Mouse (Mus musculus) MEL (cell line): Measurements from ENCODE around the gene Gabrb3.

Experiments used
- CHD1 ChIP-seq: IDR thresholded peaks from 2 replicates; pipeline ENCODE4 v1.6.1; 2012; ENCODE audit warnings: low read depth, mild to moderate bottlenecking, inconsistent platforms, low read length, improper control_type of control experiment
- CTCF ChIP-seq, 3 experiments: IDR thresholded peaks in 2 of 3; conservative IDR thresholded peaks in 1 of 3; 2 replicates each; pipeline ENCODE4 v1.5.1; 2011 to 2012; ENCODE audit warnings: low read length in 3 of 3, low read depth in 2 of 3, mild to moderate bottlenecking in 2 of 3, improper control_type of control experiment in 1 of 3, inconsistent platforms in 1 of 3, mixed read lengths in 1 of 3, moderate library complexity in 1 of 3; ENCODE audit not compliant: control insufficient read depth in 1 of 3, insufficient read depth in 1 of 3, poor library complexity in 1 of 3, severe bottlenecking in 1 of 3
- EP300 ChIP-seq, 2 experiments: IDR thresholded peaks; 2 replicates each; pipeline ENCODE4 v1.6.1; 2011; ENCODE audit warnings: improper control_type of control experiment in 2 of 2, low read length in 2 of 2, low read depth in 1 of 2, mild to moderate bottlenecking in 1 of 2
- HCFC1 ChIP-seq: IDR thresholded peaks from 2 replicates; pipeline ENCODE4 v1.6.1; 2012; ENCODE audit warnings: low read depth, mild to moderate bottlenecking, inconsistent platforms, low read length, improper control_type of control experiment, moderate library complexity
- KAT2A ChIP-seq: conservative IDR thresholded peaks from 2 replicates; pipeline ENCODE4 v1.6.1; 2012; ENCODE audit warnings: low read depth, low read length, improper control_type of control experiment, inconsistent platforms
- MAFK ChIP-seq: IDR thresholded peaks from 2 replicates; pipeline ENCODE4 v1.6.1; 2011; ENCODE audit warnings: low read depth, mild to moderate bottlenecking, low read length, improper control_type of control experiment, borderline replicate concordance
- MAX ChIP-seq: IDR thresholded peaks from 2 replicates; pipeline ENCODE4 v1.6.1; 2011; ENCODE audit warnings: low read length, improper control_type of control experiment
- POLR2A ChIP-seq, 2 experiments: IDR thresholded peaks; 2 replicates each; pipeline ENCODE4 v1.6.1; 2011 to 2012; ENCODE audit warnings: low read length in 2 of 2, mild to moderate bottlenecking in 2 of 2, control low read depth in 1 of 2, improper control_type of control experiment in 1 of 2, low read depth in 1 of 2, moderate library complexity in 1 of 2; ENCODE audit not compliant: control insufficient read depth in 1 of 2, insufficient read depth in 1 of 2, poor library complexity in 1 of 2
- POLR2AphosphoS2 ChIP-seq: IDR thresholded peaks from 2 replicates; pipeline ENCODE4 v1.6.1; 2011; ENCODE audit warnings: low read length, improper control_type of control experiment
- SMC3 ChIP-seq: IDR thresholded peaks from 2 replicates; pipeline ENCODE4 v1.6.1; 2011; ENCODE audit warnings: low read depth, low read length, improper control_type of control experiment
- TAL1 ChIP-seq: IDR thresholded peaks from 2 replicates; pipeline ENCODE4 v1.6.1; 2012; ENCODE audit warnings: mild to moderate bottlenecking, inconsistent platforms, low read length, moderate library complexity, mixed read lengths

GRCm38 (mm10) chr7:57640796-57641195 lies 221.3 kb downstream of the Gabrb3 start:
- TF ChIP-seq POLR2AphosphoS2, result no peak
- TF ChIP-seq KAT2A, result no peak
- TF ChIP-seq CTCF (IDR thresholded peaks at IDR 0.05 in 2 of 3, conservative IDR thresholded peaks at IDR 0.05 in 1 of 3; ENCODE audit: control insufficient read depth in 1 of 3, insufficient read depth in 1 of 3, low read depth in 2 of 3, low read length in 3 of 3, poor library complexity in 1 of 3, severe bottlenecking in 1 of 3), result no peak
- no peak for TF ChIP-seq MAX
- TF ChIP-seq EP300 (IDR thresholded peaks at IDR 0.05; ENCODE audit: low read depth in 1 of 2, low read length in 2 of 2), result no peak
- TF ChIP-seq POLR2A (IDR thresholded peaks at IDR 0.05; ENCODE audit: control insufficient read depth in 1 of 2, insufficient read depth in 1 of 2, low read depth in 1 of 2, low read length in 2 of 2, poor library complexity in 1 of 2), result no peak
- no peak for TF ChIP-seq CHD1
- TF ChIP-seq MAFK, result no peak
- no peak for TF ChIP-seq TAL1
- no peak for TF ChIP-seq SMC3
- TF ChIP-seq HCFC1, result no peak
